Mouse (Mus musculus): Measurements from ENCODE around the gene Metap1d. TPM values are rescaled to one million over a fixed set of nuclear protein-coding genes. Genes with fewer than 3 reads are reported as not detected.

Gene Metap1d
- 21.2 TPM for polyA plus RNA-seq (2014; fragmentation: Illumina TruSeq; extraction: RNeasy Lipid Tissue Mini Kit (QIAGEN cat#74804); ENCODE audit: low read depth, low replicate concordance)

DNA sequence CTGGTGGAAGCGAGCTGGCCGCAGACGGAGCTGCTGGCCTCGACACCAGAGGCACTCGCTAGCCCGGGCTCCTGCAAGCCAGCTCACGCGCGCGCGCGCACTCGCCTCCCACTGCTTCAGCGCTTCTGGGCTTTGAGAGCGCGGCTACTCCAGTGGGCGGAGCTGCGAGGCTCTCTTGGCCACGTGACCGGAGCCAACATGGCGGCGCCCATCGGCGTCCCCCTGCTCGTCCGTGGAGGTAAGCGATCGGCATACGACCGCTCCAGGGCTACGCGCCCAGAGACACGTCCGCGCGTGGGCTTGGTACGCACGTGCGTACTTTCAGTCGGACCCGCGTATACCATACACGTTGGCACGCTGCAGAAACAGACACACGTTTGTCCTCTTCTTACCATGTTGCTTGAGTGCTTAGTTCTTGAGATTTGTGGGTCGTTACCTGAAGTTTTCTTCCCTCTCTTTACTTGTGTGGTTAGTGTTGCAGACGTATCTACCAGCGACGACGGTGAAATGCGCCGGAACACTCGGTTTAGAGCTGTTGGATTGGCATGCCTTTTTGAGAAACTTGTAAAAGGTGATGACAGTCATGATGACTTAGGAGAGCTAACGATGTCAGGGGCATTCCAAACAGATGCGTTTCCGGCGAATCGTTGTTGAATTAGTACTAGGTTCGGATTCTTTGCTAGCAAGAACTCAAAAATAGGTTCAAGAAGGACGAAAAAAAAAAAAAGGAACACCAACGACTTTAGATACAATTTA lies at the start of gene Metap1d:
TSS of gene Metap1d (plus strand) at position 116 of the 756 bp plus-strand sequence.

GRCm38 (mm10) chr2:71528014-71528713 lies 75.1 kb downstream of the Metap1d start, which contains the start of gene Dlx1:
TSS of gene Dlx1 (plus strand) at chr2:71528113.

GRCm38 (mm10) chr2:71546640-71547071 lies 93.6 kb downstream of the Metap1d start, which contains the start of gene Dlx2:
TSS of gene Dlx2 (minus strand) at chr2:71546754.

Other genes starting within 250 kb of the Metap1d start
- gene Dync1i2, start 241.6 kb upstream of the Metap1d start, polyA plus RNA-seq (2014; fragmentation: Illumina TruSeq; extraction: RNeasy Lipid Tissue Mini Kit (QIAGEN cat#74804); ENCODE audit: low read depth, low replicate concordance) = 255 TPM
- 27.3 TPM for gene Slc25a12, start 85.5 kb upstream of the Metap1d start, polyA plus RNA-seq (2014; fragmentation: Illumina TruSeq; extraction: RNeasy Lipid Tissue Mini Kit (QIAGEN cat#74804); ENCODE audit: low read depth, low replicate concordance)
- gene Hat1, start 64.3 kb upstream of the Metap1d start, polyA plus RNA-seq (2014; fragmentation: Illumina TruSeq; extraction: RNeasy Lipid Tissue Mini Kit (QIAGEN cat#74804); ENCODE audit: low read depth, low replicate concordance) = 127 TPM
- gene Dlx1, start 74.8 kb downstream of the Metap1d start, polyA plus RNA-seq (2014; fragmentation: Illumina TruSeq; extraction: RNeasy Lipid Tissue Mini Kit (QIAGEN cat#74804); ENCODE audit: low read depth, low replicate concordance) = 0.87 TPM
- not detected for gene Dlx2, start 93.5 kb downstream of the Metap1d start, polyA plus RNA-seq (2014; fragmentation: Illumina TruSeq; extraction: RNeasy Lipid Tissue Mini Kit (QIAGEN cat#74804); ENCODE audit: low read depth, low replicate concordance)